Mouse (Mus musculus) heart, postnatal 4 days (tissue): ENCODE measurements at regions not wholly inside any gene's neighbourhood (a gene's known extent, or its start where the extent isn't known, plus 50 kb on each side); places are given as distances from the start of the nearest gene placed in this dataset.

Experiments used
- DNase-seq: peaks from one replicate; pipeline ENCODE4 v3.0.0; 2021

- no peak for DNase-seq
Observed at GRCm38 (mm10) chr10:44723845-44724244, 195.5 kb upstream of the Prdm1 start.

GRCm38 (mm10) chr10:44723321-44723720 lies 195.0 kb upstream of the Prdm1 start:
- no peak for DNase-seq

GRCm38 (mm10) chr10:44721670-44722069 lies 193.4 kb upstream of the Prdm1 start:
- DNase-seq = no peak

GRCm38 (mm10) chr10:44716612-44717011 lies 188.3 kb upstream of the Prdm1 start:
- no peak for DNase-seq

- no peak for DNase-seq
Observed at GRCm38 (mm10) chr10:44715902-44716301, 187.6 kb upstream of the Prdm1 start.

GRCm38 (mm10) chr10:44708830-44709229 lies 180.5 kb upstream of the Prdm1 start:
- DNase-seq = no peak

- DNase-seq = no peak
Observed at GRCm38 (mm10) chr10:44704143-44704542, 175.8 kb upstream of the Prdm1 start.

- DNase-seq = no peak
Observed at GRCm38 (mm10) chr10:44702108-44702507, 173.8 kb upstream of the Prdm1 start.

- DNase-seq = no peak
Observed at GRCm38 (mm10) chr10:44699988-44700537, 171.8 kb upstream of the Prdm1 start.

- DNase-seq = no peak
Observed at GRCm38 (mm10) chr10:44697966-44698365, 169.7 kb upstream of the Prdm1 start.

GRCm38 (mm10) chr10:44696973-44697372 lies 168.7 kb upstream of the Prdm1 start:
- no peak for DNase-seq

GRCm38 (mm10) chr10:44691590-44692327 lies 163.5 kb upstream of the Prdm1 start:
- DNase-seq = no peak

GRCm38 (mm10) chr10:44688555-44688954 lies 160.3 kb upstream of the Prdm1 start:
- no peak for DNase-seq

- DNase-seq = no peak
Observed at GRCm38 (mm10) chr10:44686055-44686454, 157.8 kb upstream of the Prdm1 start.

- no peak for DNase-seq
Observed at GRCm38 (mm10) chr10:44685215-44685614, 156.9 kb upstream of the Prdm1 start.

GRCm38 (mm10) chr10:44676506-44676905 lies 148.2 kb upstream of the Prdm1 start:
- no peak for DNase-seq

- no peak for DNase-seq
Observed at GRCm38 (mm10) chr10:44665509-44666144, 137.3 kb upstream of the Prdm1 start.

- DNase-seq = no peak
Observed at GRCm38 (mm10) chr10:44659499-44659898, 131.2 kb upstream of the Prdm1 start.

- no peak for DNase-seq
Observed at GRCm38 (mm10) chr10:44653761-44654160, 125.5 kb upstream of the Prdm1 start.

GRCm38 (mm10) chr10:44647021-44647420 lies 118.7 kb upstream of the Prdm1 start:
- no peak for DNase-seq

- DNase-seq = no peak
Observed at GRCm38 (mm10) chr10:44646615-44647014, 118.3 kb upstream of the Prdm1 start.

- DNase-seq = no peak
Observed at GRCm38 (mm10) chr10:44641616-44642015, 113.3 kb upstream of the Prdm1 start.

GRCm38 (mm10) chr10:44640620-44641019 lies 112.3 kb upstream of the Prdm1 start:
- DNase-seq = no peak

- no peak for DNase-seq
Observed at GRCm38 (mm10) chr10:44638678-44639077, 110.4 kb upstream of the Prdm1 start.
